Mouse (Mus musculus) thymus, postnatal 14 days (tissue): ENCODE results near the gene Vmn1r137.
"Not testable (repeated sequence)": the region's sequence is repeated elsewhere in the genome, so short reads cannot be mapped to it uniquely, and the experiment has no call there.

Experiments used
- DNase-seq: peaks from one replicate; pipeline ENCODE4 v3.0.0; 2021

Gene Vmn1r137

GRCm38 (mm10) chr7:21994287-21994686 is at the start of gene Vmn1r137:
Gene Vmn1r137, plus strand, starts transcription at chr7:21994587.
- not testable (repeated sequence) for DNase-seq

- DNase-seq, result not testable (repeated sequence)
Measured at GRCm38 (mm10) chr7:22028797-22029196, 34.4 kb downstream of the Vmn1r137 start, which contains the start of gene Vmn1r138. Gene Vmn1r138, minus strand, starts transcription at chr7:22028897.
